Mouse (Mus musculus) T-helper 1 cell (primary cell): Measurements from ENCODE around the gene Csdc2.

Source experiments
- in situ Hi-C: fragments of 300-600 bp; cut with MboI, MseI; formaldehyde crosslinking; loops from one replicate; pipeline ENCODE4 v1.15.1; 2025; ENCODE audit warnings: high pct_unique_total_duplicates

Csdc2 gene

DNA sequence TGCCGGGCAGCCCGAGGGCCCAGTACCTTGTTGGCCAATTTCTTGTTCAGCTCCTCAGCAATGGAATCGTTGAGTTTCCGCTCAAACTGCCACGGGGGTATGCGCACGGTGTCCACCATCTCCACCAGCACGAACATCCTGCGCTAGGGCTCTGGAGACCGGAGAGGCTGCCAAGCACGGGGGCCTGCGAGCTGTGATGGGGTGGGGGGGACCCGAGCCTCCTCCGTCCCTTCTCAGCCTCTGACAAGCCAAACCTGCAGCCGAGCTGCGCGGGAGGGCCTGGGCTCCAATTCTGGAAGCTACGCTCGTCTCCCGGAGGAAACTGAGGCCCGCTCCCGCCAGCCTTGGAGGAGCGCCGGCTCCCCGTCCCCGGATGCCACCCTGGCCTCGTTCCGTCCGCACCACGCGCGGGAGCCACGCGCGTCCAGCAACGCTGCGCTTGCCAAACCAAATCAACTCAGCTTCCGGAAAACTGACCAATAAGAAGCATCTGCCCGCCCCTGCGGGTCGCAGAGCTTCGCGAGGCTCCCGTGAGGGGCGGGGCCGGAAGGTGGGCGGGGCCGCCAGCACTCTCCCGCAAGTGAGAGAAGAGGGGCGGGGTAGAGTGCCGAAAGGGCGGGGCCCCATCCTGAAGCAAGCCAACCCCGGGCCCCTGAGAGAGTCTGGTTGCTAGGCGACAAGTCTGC is 10.7 kb upstream of the Csdc2 start, which contains the start of gene Polr3h:
Gene Polr3h (minus strand): TSS at position 481 of the 686 bp plus-strand sequence.
- in situ Hi-C loops, result no loop called here

DNA sequence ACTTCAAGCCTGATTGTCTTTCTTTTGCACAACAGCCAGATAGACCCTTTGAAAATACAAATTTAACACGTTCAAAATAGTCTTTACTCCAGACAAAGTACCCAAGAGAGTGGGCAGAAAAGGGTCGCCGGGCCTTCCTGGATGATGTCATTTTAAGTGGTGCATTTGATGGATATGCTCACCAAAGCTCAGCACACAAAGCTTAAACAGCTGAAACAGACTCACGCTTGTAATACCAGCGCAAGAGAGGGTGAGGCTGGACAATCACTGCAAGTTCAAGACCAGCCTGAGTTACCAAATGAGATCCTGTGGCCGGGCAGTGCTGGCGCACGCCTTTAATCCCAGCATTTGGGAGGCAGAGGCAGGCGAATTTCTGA is 10.1 kb upstream of the Csdc2 start:
- in situ Hi-C loops, result no loop called here

DNA sequence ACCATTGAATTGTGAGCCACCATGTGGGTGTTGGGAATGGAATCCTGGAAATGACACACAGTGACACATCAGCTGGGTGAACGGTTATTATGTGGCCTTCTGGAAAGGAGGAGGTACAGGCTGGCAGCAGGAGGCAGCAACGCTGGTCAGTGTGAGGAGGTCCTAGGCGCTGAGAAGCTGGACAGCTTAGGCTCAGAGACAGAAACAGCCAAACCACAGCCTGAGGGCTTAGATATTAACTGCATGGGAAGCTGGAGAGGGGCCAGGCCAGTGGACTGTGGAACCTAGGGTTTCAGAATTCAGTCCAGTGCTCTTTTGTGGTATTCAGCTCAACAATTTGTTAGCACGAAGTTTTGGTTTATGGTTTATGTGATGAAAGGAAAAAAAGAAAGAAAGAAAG is 8.8 kb upstream of the Csdc2 start:
- in situ Hi-C loops, result no loop called here

DNA sequence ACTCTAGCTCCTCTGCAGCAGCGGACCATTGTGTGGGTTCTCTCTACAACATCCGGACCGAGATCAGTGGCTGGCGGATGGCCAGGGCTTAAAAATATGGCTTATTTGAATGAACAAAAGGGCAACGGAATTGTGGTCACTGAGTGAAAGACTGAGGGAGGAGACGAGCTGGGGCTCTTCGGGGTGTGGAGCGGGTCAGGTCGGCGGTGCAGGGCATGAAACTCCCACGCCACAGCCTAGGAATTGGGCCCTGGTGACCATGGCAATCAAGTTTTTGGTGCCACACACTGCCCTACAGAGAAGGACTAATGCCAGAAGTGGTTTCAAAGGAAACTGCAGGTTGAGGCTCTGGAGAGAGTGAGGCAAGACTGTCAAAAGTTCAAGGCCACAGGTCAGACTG is 8.3 kb upstream of the Csdc2 start:
- in situ Hi-C loops, result no loop called here

DNA sequence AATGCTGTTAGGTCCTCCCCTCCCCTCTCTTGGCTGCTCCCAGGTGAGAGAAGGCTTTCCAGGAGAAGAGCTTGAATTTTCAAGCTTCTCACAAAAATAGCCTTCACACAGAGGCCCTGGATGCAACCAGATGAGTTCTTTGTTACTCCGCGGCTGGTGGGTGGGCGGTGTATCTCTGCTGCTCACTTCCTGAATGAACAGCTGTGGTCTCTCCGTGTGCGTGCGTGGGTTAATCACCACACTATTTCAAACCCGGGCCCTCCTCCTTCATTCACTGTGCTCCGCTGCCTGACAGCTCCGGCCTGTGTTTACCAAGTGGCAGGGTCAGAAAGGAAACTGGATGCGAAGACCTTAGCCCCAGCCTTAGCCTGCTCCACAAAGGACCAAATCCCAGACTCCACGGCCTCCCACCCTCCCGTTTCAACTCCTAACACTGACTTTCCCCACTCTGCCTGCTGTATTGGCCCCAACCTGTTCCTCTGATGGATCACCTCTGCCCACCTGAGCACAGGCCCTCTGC is 3.5 kb upstream of the Csdc2 start:
- in situ Hi-C loops, result no loop called here

DNA sequence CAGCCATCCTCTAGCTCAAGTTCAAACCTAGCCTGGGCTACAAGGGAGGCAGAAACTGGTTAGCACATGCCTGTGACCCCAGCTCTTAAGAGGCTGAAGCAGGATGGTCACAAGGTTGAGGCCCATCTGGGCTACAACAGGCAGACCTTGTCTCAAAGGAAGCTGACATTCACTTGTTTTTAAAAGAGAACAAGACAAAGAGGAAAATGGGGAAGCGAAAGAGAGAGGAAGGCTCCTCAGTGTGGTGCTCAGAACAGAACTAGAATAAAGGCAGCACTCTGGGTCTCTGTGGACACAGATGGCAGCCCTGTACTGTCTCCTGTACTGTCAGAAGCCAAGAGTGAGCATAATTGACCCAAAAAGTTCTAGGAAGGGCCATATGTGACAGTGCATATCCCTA is 2.6 kb upstream of the Csdc2 start:
- in situ Hi-C loops, result no loop called here

DNA sequence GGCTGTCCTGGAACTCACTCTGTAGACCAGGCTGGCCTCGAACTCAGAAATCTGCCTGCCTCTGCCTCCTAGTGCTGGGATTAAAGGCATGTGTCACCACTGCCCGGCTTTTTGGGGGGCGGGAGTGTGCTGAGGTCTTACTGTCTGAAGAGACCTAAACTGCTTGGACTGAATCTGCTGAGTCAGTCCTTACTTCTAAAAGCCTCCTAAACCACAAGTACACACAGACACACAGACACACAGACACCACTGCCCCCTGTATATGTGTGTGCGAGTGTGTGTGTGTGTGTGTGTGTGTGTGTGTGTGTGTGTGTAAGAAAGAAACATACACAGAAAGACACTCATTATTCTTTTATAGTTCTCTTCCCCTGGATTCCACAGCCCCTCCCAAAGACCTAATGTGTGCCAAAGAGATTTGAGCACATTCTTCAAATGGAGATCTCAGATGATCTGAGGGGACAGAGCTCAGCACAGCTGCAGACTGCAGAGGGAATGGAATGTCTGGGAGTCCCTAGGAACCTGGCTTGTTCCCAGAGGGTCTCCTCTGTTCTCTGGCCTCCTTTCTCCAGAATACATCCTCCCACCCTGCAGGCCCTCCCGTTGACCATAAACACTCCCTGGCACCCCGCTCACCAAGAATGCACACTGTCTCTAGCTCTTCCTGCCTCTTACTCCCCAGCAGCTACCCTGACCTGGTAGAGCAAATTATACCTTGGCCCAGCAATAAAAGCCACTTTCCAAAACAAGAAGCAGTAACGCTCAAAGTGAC is 506 bp upstream of the Csdc2 start:
- in situ Hi-C loops, result no loop called here

DNA sequence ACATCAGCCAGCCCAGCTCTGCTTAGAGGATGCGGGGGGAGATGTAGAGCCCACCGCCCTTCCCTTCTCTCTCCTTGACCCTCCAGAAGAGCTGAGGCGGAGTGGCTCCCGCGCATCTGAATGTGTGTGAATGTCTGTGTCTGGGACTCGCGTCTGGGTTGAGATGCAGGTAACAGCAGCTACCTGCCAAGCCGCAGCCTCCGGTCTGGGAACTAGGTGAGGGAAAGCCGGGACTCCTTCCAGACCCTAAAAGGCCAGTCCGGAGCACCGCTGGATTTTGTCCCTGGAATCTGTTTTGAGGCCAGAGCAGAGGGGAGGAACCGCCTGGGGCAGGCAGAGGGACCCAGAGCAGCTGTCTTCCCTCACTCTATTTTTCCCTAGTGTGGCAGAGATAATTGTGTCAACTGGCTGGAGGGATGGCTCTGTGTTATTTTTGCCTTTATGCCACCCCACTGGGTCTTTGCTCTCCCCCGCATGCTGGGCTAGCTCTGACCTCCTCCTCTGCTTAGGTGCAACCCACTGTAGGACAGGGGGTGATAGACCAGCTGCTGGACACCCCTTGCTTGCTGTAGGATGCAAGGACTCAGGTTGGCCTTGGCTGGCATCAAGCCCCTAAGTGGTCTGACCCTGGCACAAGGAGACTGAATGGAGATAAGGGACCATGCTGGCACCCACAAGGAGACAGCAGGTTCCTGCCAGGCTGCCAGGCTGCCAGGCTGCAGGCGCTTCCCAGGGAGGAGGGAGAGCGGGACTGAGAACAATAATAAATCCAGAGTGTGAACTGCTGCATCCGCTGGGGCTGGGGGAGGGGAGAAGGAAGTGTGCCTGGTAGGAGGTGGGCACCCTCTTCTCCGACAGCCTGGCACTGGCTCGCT is 776 bp downstream of the Csdc2 start:
- in situ Hi-C loops, result no loop called here

DNA sequence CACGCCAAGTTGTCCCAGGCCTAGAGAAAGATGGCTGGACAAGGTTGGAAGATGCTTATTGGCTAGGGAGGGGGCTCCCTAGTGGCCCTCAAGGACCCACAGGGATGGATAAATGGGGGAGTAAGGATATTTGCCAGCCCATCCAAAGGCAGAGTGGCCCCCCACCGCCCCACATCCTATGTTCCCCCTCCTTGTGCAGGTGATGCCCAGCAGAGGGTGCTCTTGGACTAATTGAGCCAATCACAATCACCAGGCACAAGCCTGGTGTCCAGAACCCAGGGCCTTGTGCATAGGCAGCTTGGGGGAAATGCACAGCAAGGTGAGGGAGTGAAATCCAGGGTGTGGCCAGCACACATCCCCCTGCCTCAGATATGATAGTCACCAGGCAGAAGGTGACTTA is 1.7 kb downstream of the Csdc2 start:
- in situ Hi-C loops, result no loop called here

DNA sequence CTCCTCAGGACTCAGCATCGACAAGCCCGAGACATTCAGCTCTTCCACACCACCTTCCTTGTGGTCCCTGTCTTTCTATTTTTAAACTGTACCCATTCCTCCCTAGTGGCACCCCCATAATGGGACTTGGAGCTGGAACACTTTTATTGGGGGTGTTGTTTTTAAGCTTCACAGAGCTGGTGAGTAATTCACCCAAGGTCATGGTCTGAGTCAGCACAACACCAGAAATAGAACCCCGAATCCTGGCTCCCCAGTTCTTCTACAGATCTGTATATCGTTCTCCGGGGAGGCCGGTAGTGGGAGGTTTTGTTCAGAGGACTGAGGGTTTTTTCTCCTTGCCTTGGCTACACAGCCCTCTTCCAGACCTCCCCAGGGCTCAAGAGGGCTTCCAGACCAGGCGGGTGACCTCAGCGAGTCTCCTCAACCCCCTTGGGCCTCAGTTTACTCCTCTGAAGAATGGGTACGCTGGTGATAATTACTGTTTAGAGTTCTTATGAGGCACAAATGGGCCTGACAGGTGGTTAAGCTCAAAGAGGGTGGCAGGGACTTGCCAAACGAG is 2.7 kb downstream of the Csdc2 start:
- in situ Hi-C loops, result no loop called here

DNA sequence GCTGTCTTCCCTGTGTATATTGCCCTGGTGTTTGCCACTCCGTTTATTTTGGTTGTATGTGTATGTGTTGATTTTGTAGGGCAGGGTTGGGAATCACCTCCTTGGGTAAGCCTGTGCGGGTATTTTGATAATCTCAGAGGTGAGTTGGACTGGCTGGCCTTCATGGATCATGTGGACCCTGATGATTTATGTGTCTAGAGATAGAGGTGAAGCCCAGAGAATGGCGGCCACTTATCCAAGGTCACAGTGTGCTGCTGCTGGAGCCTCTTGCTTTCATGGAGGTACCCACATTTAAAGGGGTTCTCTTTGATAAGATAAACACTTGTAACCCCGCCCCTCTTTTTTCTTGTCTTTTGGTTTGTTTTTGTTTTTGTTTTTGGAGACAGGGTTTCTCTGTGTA is 3.2 kb downstream of the Csdc2 start:
- in situ Hi-C loops, result no loop called here

DNA sequence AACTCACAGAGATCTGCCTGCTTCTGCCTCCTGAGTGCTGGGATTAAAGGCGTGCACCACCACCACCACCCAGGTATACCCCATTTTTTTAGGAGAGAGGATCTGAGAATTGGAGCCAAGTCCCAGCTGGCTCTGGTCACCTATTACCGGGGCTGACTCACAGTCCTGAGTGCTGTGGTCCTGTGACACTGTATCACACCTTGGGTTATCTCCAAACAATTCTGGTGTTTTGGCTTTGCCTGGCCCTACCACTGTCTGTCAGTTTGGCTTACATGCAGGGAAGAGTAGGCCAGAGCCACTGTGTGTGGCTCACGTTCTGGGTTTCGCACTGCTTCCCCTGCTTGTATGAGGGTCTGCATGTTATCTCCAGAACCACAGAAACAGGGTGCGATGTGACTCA is 3.7 kb downstream of the Csdc2 start:
- in situ Hi-C loops, result no loop called here

DNA sequence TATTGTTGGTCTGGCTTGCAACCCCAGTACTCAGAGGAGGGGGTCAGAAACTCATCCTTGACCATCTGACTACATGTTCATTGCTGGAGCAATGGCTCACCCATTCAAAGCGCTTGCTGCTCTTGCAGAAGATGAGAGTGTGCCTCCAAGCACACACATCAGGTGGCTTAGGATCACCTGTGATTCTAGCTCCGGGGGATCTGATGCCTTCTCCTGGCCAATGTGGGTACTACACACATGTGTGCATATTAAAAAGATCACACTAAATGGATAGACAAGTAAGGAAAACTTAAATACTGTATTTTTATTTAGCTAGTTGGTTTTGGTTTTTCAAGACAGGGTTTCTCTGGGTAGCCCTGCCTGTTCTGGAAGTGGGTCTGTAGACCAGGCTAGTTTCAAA is 4.5 kb downstream of the Csdc2 start:
- in situ Hi-C loops, result no loop called here

DNA sequence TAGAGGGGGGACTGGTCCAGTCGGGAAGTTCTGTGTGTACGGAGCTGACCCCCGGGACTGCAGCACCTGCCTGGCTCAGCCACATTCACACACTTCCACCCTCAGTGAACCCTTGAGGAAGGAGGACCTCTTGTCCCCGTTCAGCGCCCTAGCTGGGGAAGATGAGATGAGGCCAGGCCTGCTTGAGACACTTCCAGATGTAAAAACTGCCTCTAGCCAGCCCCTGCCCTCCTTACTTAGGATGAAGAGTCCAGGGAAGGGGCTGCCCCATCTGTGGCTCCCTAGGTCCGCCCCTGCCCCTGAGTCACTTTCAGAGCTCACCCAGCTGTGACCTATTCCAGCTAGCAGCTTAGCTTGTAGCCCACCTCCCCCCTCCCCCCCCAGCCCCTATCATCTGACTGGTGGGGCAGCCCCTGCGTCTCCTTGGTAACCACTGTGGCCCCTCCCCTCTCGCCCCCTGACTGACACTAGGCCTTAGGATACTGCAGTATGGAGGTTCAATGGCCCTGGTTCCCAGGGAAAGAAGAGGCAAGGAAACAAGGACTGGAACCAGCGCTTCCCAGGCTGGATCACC is 6.7 kb downstream of the Csdc2 start:
- in situ Hi-C loops, result no loop called here

DNA sequence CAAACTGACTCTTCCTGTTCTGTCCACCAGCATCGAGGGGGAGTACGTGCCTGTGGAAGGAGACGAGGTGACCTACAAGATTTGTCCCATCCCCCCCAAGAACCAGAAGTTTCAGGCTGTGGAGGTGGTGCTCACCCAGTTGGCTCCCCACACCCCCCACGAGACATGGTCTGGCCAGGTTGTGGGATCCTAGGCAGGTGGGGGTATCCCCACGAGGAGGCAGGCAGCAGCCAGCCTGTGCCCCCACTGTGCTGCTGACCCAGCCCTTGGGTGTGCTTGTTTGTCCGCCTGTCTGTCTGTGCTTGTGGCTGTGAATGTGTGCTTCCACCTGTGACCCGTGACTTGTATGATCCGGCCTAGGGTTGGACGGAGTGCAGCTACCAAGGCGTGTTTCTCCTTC is 12.5 kb downstream of the Csdc2 start:
- in situ Hi-C loops, result no loop called here

DNA sequence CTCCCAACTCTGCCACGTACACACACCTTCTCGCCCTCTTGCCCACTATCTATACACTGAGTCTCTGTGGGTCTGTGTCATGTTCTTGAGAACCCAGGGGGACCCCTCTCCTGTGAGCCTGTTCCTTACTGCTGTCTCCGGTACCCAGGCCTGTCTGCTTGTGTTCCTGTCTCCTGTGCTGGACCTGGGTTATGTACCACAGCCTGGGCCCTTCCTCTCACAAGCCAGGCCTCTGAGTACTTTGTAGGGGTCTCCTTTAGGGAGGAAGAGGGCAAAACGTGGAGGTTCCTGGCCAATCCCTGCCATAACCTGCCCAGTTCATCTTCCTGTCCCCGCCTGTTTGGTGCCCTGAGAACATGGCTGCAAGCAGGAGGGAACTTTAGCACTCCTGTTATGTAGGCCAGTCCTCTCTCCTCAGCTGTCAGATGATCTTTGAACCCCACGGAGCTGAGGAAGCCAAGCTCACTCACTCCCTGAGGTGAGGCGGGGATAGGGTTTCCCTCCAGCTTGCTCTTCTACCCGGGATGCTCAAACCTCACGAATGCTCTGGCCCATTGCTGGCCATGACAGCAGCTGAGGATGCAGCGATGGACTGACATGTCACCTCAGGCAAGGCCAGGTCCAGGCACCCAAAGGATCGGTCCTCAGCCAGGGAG is 13.0 kb downstream of the Csdc2 start:
- in situ Hi-C loops, result loop anchor here (5.0 kb wide), 1 partner anchor 43 kb away; no protein-coding TSS in a partner anchor

DNA sequence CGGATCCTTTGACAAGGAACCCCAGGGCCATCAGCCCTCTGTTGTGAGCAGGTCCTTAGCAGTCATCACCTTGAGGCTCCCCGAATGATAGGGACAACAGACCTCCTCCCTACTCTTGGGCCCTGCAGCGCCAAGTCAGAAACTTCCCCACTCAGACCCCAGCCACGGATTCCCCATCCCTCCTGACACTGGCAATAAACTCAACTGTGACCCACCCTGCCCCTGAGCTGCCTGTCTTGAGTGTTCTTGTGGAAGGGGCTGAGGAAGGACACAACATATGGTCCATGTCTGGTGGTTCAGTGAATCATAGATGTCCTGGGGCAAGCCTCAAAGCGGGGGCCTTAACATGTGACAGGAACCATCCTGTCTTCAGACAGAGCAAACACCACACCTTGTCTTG is 14.2 kb downstream of the Csdc2 start:
- in situ Hi-C loops, result loop anchor here (5.0 kb wide), 1 partner anchor 42 kb away; no protein-coding TSS in a partner anchor

DNA sequence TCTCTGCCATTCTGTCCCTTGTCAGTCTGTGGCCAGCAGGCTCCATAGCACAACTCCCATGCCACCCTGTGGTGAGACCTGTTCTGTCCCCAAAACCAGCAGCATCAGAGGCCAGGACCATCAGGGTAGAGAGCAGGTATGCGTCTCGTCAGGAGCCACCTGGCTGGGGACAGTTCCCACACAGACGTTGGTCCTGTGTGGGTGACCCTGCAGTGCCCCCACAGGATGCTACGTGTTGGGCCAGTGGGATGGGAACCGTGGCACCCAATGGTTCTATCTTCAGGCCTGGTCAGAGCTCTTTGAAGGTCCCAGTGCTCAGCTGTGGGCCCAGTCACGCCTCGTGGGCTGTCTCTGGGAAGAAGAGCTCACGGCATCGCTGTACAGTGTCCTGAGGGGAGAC is 14.6 kb downstream of the Csdc2 start:
- in situ Hi-C loops, result loop anchor here (5.0 kb wide), 1 partner anchor 41 kb away; no protein-coding TSS in a partner anchor

DNA sequence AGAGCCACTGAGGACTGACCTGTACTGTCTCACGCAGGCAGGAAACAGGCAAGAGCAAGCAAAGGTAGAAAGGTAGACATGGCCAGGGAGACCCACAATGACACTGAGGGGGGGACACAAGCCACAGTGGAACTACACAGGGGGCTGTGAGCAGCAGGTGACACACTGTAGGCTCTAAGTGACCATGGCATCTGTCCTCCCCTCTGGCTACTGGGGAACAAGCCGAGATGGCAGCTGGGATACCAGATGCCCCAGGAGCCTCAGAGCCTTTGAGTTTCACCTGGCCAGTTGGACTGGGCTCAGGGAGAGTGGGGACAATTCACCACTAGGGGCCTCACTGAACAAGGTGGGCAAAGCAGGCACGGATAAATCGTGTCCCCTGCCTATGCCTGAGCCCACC is 15.8 kb downstream of the Csdc2 start:
- in situ Hi-C loops, result loop anchor here (5.0 kb wide), 1 partner anchor 40 kb away; no protein-coding TSS in a partner anchor

DNA sequence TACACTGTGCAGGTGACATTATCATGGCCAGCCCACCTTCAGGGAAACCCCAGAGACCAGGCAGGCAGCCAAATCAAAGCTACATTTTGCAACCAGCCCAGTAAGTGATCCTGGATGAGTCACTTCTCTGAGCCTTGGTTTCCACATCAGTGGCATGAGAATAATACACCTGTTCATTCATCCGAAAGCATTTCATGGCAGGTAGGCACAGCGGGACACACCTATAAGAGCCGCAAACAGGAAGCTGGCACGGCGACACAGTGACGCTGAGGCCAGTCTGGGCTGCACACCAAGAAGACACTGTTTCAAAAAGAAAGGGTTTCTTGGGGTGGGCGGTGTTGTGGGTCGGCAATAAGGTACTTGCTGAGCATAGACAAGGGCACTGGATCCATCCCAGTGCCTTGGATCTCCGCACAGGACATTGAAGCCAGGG is 17.6 kb downstream of the Csdc2 start:
- in situ Hi-C loops, result loop anchor here (5.0 kb wide), 1 partner anchor 38 kb away; no protein-coding TSS in a partner anchor
